Mouse (Mus musculus) cerebellum, adult 2 months (tissue): ENCODE data around the gene Arid1b.

ENCODE experiments used
- CTCF ChIP-seq: fragments of 200-500 bp; IDR thresholded peaks from 2 replicates; pipeline ENCODE4 v1.5.1; 2011; ENCODE audit warnings: low read depth, mild to moderate bottlenecking, control low read depth, low read length, moderate library complexity, borderline replicate concordance; ENCODE audit not compliant: insufficient read depth
- POLR2A ChIP-seq: fragments of 200-500 bp; IDR thresholded peaks from 2 replicates; pipeline ENCODE4 v1.6.1; 2011; ENCODE audit warnings: low read length, control low read depth, borderline replicate concordance; ENCODE audit not compliant: insufficient read depth

- no peak for TF ChIP-seq CTCF
- TF ChIP-seq POLR2A, result no peak
Observed at GRCm38 (mm10) chr17:4967201-4967600, 26.9 kb upstream of the Arid1b start.
